In genomic region chr4:89129311-89129913, GRCm38 (mm10) we compare ENCODE assay signal across 9 mouse cellular contexts. TPM values are rescaled to one million over a fixed set of nuclear protein-coding genes. Genes with fewer than 3 reads are reported as not detected.
DNase-seq lines count a peak whose midpoint lies in the region; ATAC-seq and TF ChIP-seq lines count a peak whose summit lies in the region.
"Had no signal": no experiment of that assay in that cellular context is flagged by ENCODE, and none has a peak within 500 bp of the region (broad histone marks: within the 10 kb centered on the region; RNA-seq: fewer than 3 reads in every experiment).

No protein-coding gene starts in this region.

- H3K9ac ChIP-seq in neural tube, embryonic 14.5 days (replicated peaks; ENCODE audit: low read depth, low read length): no peak overlapping the region

- no peaks in the 10 kb centered on the region for H3K4me1 ChIP-seq in G1E (ENCODE audit: insufficient read depth, low read depth, low read length)
- H3K4me1 ChIP-seq in bone marrow, adult 2 months (ENCODE audit: control insufficient read depth, insufficient read depth, low read length): peaks cover 1% of the 10 kb centered on the region; the same call in 1 of the 2 replicates
- peaks cover 8% of the 10 kb centered on the region for H3K4me1 ChIP-seq in forebrain, embryonic 10.5 days
- no peaks in the 10 kb centered on the region for H3K4me1 ChIP-seq in neural tube, embryonic 14.5 days (ENCODE audit: control insufficient read depth, insufficient read depth, low read length)

- no peaks in the 10 kb centered on the region for H3K27me3 ChIP-seq in G1E (ENCODE audit: insufficient read depth, low read length)
- no peaks in the 10 kb centered on the region for H3K27me3 ChIP-seq in forebrain, embryonic 10.5 days (ENCODE audit: poor library complexity, severe bottlenecking)
- H3K27me3 ChIP-seq in neural tube, embryonic 14.5 days (ENCODE audit: control insufficient read depth, insufficient read depth, low read length): no peaks in the 10 kb centered on the region

- TF ChIP-seq CTCF in G1E (IDR thresholded peaks at IDR 0.05; ENCODE audit: low read depth, low read length): no peak
- TF ChIP-seq CTCF in bone marrow, adult 2 months (IDR thresholded peaks at IDR 0.05; ENCODE audit: control insufficient read depth, insufficient read depth, low read length): peak; percentile 27; the same call in 1 of the 2 replicates

- peaks cover 11% of the 10 kb centered on the region for H3K9me3 ChIP-seq in G1E (replicated peaks)
- no peaks in the 10 kb centered on the region for H3K9me3 ChIP-seq in forebrain, embryonic 10.5 days
- H3K9me3 ChIP-seq in neural tube, embryonic 14.5 days (ENCODE audit: control insufficient read depth, low read length): no peaks in the 10 kb centered on the region

- H3K36me3 ChIP-seq in G1E (replicated peaks): no peaks in the 10 kb centered on the region
- H3K36me3 ChIP-seq in forebrain, embryonic 10.5 days (replicated peaks): no peaks in the 10 kb centered on the region
- no peaks in the 10 kb centered on the region for H3K36me3 ChIP-seq in neural tube, embryonic 14.5 days (ENCODE audit: control insufficient read depth, insufficient read depth, low read length)

- H3K4me3 ChIP-seq in G1E (ENCODE audit: low read depth, low read length): no peak overlapping the region
- no peak overlapping the region for H3K4me3 ChIP-seq in bone marrow, adult 2 months (replicated peaks; ENCODE audit: control insufficient read depth, low read depth, low read length)
- no peak overlapping the region; the same call in 1 of the 2 replicates for H3K4me3 ChIP-seq in forebrain, embryonic 10.5 days
- H3K4me3 ChIP-seq in neural tube, embryonic 14.5 days (ENCODE audit: low read depth, low read length): no peak overlapping the region

- no peak overlapping the region for H3K27ac ChIP-seq in bone marrow, adult 2 months (ENCODE audit: control insufficient read depth, insufficient read depth, low read depth, low read length, poor library complexity)
- no peak overlapping the region for H3K27ac ChIP-seq in forebrain, embryonic 10.5 days
- H3K27ac ChIP-seq in neural tube, embryonic 14.5 days (ENCODE audit: low read depth, low read length): no peak overlapping the region
- H3K27ac ChIP-seq: macrophage had no signal

- peak overlapping the region; percentile 36; the same call in 1 of the 2 replicates for H3K4me2 ChIP-seq in neural tube, embryonic 14.5 days (ENCODE audit: low read depth, low read length)

- TF ChIP-seq POLR2A in bone marrow, adult 2 months (IDR thresholded peaks at IDR 0.05; ENCODE audit: borderline replicate concordance, control insufficient read depth, low read depth, low read length): no peak

- no peak for DNase-seq in G1E (ENCODE audit: low spot score)
- DNase-seq in forebrain, embryonic 10.5 days (ENCODE audit: extremely low spot score, low spot score): peak; percentile 29
- DNase-seq in heart, postnatal 4 days: peak; percentile 80
- peak; percentile 64 for DNase-seq in large intestine, adult 2 months (ENCODE audit: low read depth, low spot score)
- peak; percentile 40 to 51 for DNase-seq in lung, adult 18-20 months
- DNase-seq in thymus, postnatal 36 days: peak; percentile 49 to 64

- WGBS in bone marrow, adult 2 months: 1% methylated on average over 5 of the region's 5 CpGs
- 8% methylated on average over 5 of the region's 5 CpGs for WGBS in forebrain, embryonic 10.5 days
- 4% methylated on average over 5 of the region's 5 CpGs for WGBS in large intestine, adult 2 months
- WGBS in neural tube, embryonic 14.5 days: 5% methylated on average over 5 of the region's 5 CpGs

- peak; percentile 8; the same call in 1 of the 2 replicates for ATAC-seq in G1E (ENCODE audit: extremely low read depth, insufficient number of reproducible peaks, low FRiP score, poor library complexity, severe bottlenecking)
- ATAC-seq in neural tube, embryonic 14.5 days (ENCODE audit: low read depth): peak; percentile 78

RNA-seq across cellular contexts. Expression of gene Mtap, which starts 7.5 kb away (rescaled TPM):
- total RNA-seq in G1E (2014; fragmentation: Nextera tagmentation) (not detected in 2 replicates), G1E (2017) (0.06 and 0.27 TPM in 2 replicates)
- not detected in 2 replicates for polyA plus RNA-seq in G1E (2012)
- 2.9 and 7.2 TPM in 2 replicates for polyA plus RNA-seq in bone marrow, adult 2 months (2011; ENCODE audit: insufficient read depth, insufficient read length, low replicate concordance, missing spikeins)
- 138 and 147 TPM in 2 replicates for polyA plus RNA-seq in forebrain, embryonic 10.5 days (2016; fragmentation: Nextera tagmentation; extraction: Ambion mirVana)
- 10 to 100 TPM; 32.4 to 35.4 TPM for total RNA-seq in heart, postnatal 4 days (2021)
- polyA plus RNA-seq in large intestine, adult 2 months (2012; rRNA removed): 2.8 and 3.0 TPM in 2 replicates
- 24.0 and 27.5 TPM in 2 replicates for polyA plus RNA-seq in neural tube, embryonic 14.5 days (2014; fragmentation: Nextera tagmentation; extraction: Ambion mirVana)
